Mouse (Mus musculus) lung, postnatal 4 days (tissue): Measurements from ENCODE around the gene Stoml1.

Experiments
- DNase-seq, 2 experiments: peaks; one replicate each; pipeline ENCODE4 v3.0.0; 2021

The Stoml1 gene

GRCm38 (mm10) chr9:58272855-58273254 lies 19.9 kb downstream of the Stoml1 start:
- DNase-seq = no peak

DNA sequence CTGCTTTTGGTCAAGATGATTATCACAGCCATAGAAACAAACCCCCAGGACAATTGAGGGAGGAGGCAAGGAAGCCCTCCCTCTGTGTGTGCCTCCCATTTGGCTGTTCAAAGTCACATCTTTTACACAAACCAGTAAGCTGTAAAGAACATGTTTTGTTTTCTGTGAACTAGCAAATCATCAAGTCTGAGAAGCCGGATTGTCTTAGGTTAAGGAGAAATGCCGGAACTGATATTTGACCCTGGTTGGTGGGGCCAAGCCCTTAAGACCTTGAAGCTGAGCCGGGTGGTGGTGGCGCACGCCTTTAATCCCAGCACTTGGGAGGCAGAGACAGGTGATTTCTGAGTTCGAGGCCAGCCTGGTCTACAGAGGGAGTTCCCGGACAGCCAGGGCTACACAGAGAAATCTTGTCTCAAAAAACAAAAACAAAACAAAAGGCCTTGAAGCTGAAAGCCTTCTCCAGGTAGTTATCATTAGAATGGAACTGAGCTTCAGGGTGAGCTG lies 21.2 kb downstream of the Stoml1 start:
- DNase-seq = no peak

DNA sequence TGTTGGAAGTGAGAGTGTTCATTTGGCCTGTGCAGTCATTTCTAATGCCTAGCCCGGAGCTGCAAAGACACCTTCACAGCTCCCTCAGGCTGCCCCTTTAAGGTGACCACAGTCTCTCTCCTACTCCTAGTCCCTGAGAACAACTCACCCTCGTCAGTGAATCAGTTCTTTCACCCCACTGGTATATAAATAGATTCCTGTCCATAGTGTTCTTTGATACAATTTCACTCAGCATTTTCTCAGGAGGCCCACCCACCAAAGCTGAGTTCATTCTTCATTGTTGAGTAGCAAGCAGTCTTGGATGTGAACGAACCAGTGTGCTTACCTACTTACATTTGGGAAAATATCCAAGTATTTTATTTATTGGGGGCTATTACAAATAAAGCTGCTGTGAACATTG lies 21.7 kb downstream of the Stoml1 start:
- no peak for DNase-seq

- DNase-seq = peak; percentile 69 to 74
Measured at GRCm38 (mm10) chr9:58275115-58275774, 22.3 kb downstream of the Stoml1 start.

DNA sequence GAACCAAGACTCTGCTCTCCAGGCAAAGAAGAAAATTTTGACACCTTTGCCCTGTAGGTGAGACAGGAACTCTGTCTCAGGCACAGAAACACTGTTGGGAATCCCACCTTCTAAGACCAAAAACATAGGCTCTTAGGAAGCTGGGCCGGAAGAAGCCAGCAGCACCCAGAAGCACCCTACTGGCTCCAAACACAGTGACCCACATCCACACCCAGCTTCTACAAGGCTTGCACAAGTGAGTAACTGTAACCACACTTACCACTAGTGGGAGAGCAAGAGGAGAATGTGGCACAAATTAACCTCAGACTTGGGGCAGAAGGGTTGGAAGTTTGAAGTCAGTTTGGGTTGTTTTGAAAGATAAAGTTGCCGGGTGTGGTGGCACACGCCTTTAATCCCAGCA lies 22.8 kb downstream of the Stoml1 start:
- DNase-seq = no peak

GRCm38 (mm10) chr9:58276346-58276745 lies 23.4 kb downstream of the Stoml1 start:
- no peak for DNase-seq

DNA sequence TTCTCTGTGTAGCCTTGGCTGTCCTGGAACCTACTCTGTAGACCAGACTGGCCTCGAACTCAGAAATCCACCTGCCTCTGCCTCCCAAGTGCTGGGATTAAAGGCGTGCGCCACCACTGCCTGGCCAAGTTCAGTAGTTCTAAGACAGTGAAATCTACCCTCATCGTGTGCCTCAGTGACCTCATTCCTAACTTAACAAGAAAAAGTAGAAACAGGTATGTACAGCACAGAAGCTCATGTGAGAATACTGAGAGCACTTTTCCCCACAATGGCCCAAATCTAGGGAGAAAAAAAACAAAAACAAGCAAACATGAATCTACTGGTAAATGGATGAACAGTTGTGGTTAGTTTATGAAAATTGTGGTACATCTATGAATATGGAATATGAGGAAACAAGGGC lies 25.3 kb downstream of the Stoml1 start:
- no peak for DNase-seq

- DNase-seq = no peak
Measured at GRCm38 (mm10) chr9:58278821-58279723, 26.1 kb downstream of the Stoml1 start.

DNA sequence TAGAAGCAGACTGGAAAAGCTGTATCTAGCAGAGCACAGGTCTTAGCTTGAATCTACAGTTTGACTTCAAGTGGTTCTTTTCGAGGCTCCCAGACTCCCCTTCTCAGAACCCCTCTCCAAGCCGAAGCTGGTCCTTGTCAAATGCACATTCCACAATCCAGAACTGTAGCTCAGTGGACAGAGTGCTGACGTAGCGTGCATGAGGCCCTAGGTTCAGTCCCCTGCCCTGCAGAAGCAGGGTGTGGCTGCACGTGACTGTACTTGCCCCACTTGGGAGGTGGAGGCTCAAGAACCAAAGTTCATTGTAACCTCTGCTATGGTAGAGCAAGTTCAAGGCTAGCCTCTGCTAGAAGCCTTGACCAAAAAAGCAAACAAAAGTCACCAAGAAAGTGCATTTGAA lies 26.8 kb downstream of the Stoml1 start:
- no peak for DNase-seq

- DNase-seq = peak; percentile 61 to 80
Measured at GRCm38 (mm10) chr9:58280259-58281109, 27.5 kb downstream of the Stoml1 start.

DNA sequence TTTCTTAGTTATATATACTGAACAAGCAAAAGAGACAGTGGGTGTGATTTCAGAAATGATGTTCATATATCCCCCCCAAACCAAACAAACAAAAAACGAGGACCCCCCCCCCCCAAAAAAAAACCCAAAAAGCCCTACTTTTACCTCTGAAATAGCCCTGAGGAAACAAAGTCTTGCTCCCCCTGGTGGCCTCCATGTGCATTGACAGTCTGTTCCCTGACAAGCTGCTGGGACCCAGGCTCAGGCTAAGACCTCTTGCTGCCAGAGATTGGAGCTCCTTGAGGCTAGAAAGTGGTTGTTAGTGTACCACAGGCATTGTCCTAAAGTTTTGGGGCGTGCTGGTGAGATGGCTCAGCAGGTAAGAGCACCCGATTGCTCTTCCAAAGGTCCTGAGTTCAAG lies 28.6 kb downstream of the Stoml1 start:
- peak in 1 of 2 experiments; percentile 53 for DNase-seq

DNA sequence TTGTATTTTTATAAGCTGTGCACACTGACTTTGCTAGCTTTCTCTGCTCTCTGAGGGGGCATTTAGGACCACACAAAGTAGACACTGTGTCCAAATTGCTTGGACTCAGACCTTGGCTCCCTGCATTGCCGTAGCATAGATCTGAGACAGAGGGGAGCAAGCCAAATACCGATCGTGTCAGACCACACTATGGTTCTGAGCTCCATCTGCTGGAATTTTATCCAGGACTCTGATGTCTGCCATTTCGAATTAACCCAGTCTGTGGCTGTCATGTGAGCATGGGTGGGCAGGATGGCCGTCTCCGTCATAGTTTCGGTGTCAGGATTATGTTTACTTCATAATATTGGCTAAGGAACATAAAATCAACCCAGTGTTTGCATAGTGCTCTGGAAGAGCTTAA lies 30.5 kb downstream of the Stoml1 start:
- DNase-seq = no peak

- DNase-seq = no peak
Measured at GRCm38 (mm10) chr9:58289090-58289489, 36.1 kb downstream of the Stoml1 start.

GRCm38 (mm10) chr9:58289901-58290300 lies 36.9 kb downstream of the Stoml1 start:
- no peak for DNase-seq

DNA sequence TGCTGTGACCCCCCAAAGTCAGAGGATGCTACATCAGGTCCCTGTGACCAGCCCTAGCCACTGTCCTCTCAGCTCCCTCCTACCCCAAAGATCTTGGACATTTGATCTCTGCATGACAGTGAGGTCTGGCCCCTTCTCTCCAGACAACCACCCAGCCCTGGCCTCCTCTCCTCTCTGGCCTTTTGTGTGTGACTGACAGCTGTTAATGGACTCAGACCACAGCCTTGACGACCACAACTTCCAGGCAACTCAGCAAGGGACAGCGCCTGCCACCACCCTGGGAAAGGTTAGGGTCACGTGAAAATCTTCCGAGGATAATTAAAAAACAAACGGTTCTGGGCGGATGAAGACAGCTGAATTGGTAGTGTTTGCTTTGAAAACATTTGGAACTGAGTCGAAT lies 41.6 kb downstream of the Stoml1 start:
- DNase-seq = no peak

DNA sequence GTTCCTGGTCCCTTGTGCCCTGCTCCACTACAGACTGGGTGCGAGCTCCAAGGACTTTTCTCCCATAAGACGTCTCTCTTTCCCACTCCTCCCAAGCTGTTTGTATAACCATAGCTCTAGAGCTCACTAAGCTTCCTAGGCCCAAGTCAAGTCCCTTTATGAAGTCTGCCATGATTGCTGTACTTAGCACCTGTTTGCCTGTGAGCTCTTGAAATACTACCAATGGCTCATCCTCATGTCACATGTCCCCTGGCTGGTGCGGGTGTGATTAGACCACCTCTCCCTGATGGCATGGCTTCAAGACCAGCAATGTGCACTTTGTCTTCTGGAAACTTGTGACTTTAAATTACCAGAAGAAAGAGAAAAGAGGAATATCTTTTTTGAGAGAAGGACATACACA lies 42.4 kb downstream of the Stoml1 start:
- DNase-seq = no peak

DNA sequence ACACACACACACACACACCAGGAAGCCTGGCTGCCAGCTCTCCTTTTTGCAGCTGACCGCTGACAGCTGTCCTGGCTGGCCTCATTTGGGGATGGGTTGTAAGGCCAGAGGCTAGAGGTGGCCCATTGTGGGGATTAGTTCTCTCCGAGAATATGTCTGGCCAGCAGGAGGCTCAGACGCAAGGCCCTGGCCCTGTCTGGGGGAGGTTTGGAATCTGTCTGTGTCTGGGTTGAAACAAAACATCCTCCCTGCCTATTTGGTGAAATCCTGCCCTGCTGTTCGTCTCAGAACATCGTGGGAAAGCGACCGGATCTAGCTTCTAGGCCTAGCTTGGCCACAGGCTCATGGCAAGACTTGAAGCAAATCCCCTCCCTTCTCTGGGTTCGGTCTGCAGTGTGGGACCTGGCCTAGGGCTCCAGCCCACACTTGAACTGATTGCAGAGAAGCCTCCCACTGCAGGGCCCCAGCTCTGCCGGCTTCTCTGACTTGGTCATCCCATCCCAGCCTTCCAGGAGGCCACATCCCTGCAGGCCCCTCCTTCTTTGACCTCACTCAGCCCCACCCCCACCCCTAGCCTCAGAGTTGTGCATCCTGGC lies 42.9 kb downstream of the Stoml1 start:
- peak; percentile 56 to 87 for DNase-seq

DNA sequence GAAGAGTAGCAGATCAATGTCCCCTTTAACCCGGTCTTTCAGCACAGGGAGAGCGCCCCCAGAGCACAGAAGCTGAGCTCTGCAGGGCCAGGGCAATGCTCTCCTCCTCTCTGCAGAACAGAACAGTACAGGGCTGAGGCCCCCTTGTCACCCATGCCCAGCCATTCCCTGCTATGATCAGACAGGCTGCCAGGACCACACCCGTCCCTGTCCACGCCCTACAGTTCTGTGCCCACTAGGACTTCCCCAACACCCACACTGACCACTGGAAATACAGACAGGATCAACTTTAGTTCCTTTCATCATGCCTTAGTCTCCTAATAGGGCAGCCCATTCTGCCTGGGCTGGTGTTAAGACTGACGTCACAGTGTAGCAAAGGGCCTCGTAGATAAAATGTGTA lies 44.1 kb downstream of the Stoml1 start:
- no peak for DNase-seq

DNA sequence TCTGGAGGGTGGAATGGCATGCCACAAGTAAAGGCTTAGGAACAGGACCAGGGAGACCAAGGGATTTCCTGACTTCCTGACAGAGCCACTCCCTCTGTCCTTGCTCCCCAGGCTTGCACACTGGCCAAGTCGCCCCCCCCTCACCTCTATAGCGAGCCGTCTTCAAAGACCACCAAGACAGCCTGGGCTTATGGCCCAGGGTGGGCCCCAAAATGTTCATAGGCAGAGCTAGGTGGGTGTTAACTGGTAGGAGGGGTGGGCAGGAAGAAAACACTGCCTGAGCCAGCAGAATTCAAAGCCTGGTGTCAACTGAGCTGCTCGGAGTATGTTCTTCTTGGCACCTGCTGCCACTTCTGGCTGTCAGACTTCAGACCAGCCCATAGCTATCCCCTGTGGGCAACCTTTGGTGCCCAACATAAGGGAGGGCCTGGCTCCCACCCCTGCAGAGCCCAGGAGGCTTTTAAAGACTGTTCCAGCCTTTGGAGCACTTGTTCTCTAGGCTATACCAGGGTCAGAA lies 45.1 kb downstream of the Stoml1 start:
- no peak for DNase-seq

GRCm38 (mm10) chr9:58299356-58299799 lies 46.4 kb downstream of the Stoml1 start:
- DNase-seq = peak; percentile 43 to 68

GRCm38 (mm10) chr9:58303115-58303514 lies 50.2 kb downstream of the Stoml1 start:
- DNase-seq = no peak

- DNase-seq = peak; percentile 44 to 74
Measured at GRCm38 (mm10) chr9:58303599-58304271, 50.8 kb downstream of the Stoml1 start.
